Mouse (Mus musculus): ENCODE data around the gene Ddx42. TPM values are rescaled to one million over a fixed set of nuclear protein-coding genes. Genes with fewer than 3 reads are reported as not detected.

Gene Ddx42
- polyA plus RNA-seq, 1 experiment from 2014 or later: 70.0 TPM

DNA sequence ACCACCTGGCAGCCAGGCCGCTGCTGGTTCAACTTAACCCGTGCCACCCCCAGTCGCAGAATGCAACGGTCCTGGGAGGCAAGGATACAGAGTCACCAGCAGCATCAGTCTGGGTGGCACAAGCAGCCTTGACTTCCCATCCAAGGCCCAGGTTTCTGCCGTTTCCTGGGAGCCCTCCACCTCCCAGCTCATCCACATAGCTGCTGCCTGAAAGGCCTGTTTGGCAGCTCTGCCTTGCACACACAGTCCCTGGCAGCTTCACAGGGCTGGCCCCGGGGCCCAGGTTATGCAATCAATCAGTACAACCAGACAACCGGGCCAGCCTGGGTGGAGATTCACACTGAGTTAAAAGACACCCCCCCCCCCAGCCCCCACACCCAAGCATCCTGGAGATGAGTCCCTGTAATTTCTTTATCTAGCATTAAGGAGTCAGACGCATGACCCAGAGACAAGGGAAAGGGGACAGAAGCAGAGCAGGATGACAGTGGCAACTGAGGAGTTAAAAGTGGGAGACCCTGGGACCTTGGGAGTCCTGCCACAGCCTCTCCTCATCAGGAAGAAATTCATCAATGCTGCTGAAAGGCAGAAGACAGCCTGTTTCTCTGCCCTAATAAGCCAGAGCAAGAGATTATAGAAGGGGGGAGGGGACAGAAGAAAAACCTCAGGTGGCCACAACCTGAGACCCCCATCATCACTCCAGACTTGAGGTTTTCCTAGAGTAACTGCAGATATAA is 51.8 kb downstream of the Ddx42 start:
- peak overlapping the region; percentile 64 for H3K9ac ChIP-seq (ENCODE audit: low read length)
- peak overlapping the region; percentile 17 for H3K4me3 ChIP-seq (replicated peaks; ENCODE audit: low read length)
- peaks cover 47% of the 10 kb centered on the region for H3K4me1 ChIP-seq (ENCODE audit: control insufficient read depth, insufficient read depth, low read length)
- peak overlapping the region; percentile 96 for H3K27ac ChIP-seq (ENCODE audit: low read length)
- H3K36me3 ChIP-seq (ENCODE audit: control insufficient read depth, insufficient read depth, low read length): peaks cover 33% of the 10 kb centered on the region
- no peaks in the 10 kb centered on the region for H3K27me3 ChIP-seq (ENCODE audit: control insufficient read depth, insufficient read depth, low read length)
- no peaks in the 10 kb centered on the region for H3K9me3 ChIP-seq (replicated peaks; ENCODE audit: control insufficient read depth, low read length)
- 20% methylated on average over 8 of the region's 8 CpGs for WGBS
- ATAC-seq (ENCODE audit: insufficient read depth, low FRiP score): no peak; the same call in 1 of the 2 replicates
- peak overlapping the region; percentile 41 for H3K4me2 ChIP-seq (ENCODE audit: low read depth, low read length)

DNA sequence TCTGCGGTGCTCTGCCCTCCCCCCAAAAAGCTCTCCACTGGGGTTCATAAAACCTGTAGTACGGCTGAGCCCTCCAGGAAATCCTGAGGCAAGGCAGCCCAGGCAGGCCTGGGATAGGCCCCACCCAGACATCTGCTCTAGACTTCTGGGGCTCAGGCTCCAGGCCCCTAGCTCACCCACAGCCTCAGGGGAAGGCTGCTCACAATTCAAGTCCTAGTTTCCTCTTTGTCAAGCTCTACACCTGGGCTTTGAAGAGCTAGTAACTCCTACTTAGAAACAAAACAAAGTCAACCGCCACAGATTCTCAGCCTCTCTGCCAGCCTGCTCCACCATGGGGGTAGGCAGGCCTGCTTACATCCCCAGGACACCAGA is 52.3 kb downstream of the Ddx42 start:
- peak overlapping the region; percentile 64 for H3K9ac ChIP-seq (ENCODE audit: low read length)
- peak overlapping the region; percentile 41 for H3K4me2 ChIP-seq (ENCODE audit: low read depth, low read length)
- peak overlapping the region; percentile 96 for H3K27ac ChIP-seq (ENCODE audit: low read length)
- H3K4me1 ChIP-seq (ENCODE audit: control insufficient read depth, insufficient read depth, low read length): peaks cover 47% of the 10 kb centered on the region
- ATAC-seq (ENCODE audit: insufficient read depth, low FRiP score): no peak
- no peaks in the 10 kb centered on the region for H3K27me3 ChIP-seq (ENCODE audit: control insufficient read depth, insufficient read depth, low read length)
- peaks cover 27% of the 10 kb centered on the region for H3K36me3 ChIP-seq (ENCODE audit: control insufficient read depth, insufficient read depth, low read length)
- WGBS: 12% methylated on average over 3 of the region's 3 CpGs
- peak overlapping the region; percentile 13; the same call in 1 of the 2 replicates for H3K4me3 ChIP-seq (replicated peaks; ENCODE audit: low read length)
- H3K9me3 ChIP-seq (replicated peaks; ENCODE audit: control insufficient read depth, low read length): no peaks in the 10 kb centered on the region

DNA sequence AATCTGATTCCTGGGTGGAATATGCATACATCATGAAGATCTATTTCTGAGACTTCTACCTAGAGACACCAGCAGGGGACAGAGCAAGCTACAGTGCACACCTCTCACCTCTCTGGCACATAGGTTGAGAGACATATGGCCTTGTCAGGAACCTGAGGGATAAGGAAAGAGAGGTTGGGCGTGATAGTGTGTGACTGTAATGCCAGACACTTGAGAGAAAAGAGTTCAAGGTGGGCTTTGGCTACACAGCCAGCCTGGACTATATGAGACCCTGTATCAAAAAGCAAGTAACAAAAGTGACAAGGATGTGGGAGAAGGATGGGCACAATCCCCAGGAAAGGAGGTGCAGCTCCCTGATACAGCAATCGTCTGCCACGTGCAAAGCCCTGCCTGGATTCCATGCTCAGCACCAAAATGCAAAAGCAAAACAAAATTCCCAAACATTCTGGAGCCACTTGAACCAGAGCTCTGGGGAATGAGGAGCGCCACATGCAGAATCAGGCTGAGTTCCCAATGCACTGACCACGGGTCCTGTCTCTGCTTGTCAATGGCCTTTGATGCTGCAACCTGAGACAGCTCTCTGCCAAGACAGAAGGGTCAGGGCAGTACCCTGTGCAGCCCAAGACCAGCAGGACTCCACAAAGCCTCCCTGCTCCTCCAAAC is 54.5 kb downstream of the Ddx42 start:
- 18% methylated on average over 5 of the region's 5 CpGs for WGBS
- Histone ChIP-seq H3K9ac (ENCODE audit: low read length) (peak overlapping the region; percentile 100), H3K27me3 (ENCODE audit: control insufficient read depth, insufficient read depth, low read length) (no peaks in the 10 kb centered on the region), H3K9me3 (replicated peaks; ENCODE audit: control insufficient read depth, low read length) (no peaks in the 10 kb centered on the region), H3K27ac (ENCODE audit: low read length) (peak overlapping the region; percentile 96), H3K36me3 (ENCODE audit: control insufficient read depth, insufficient read depth, low read length) (peaks cover 6% of the 10 kb centered on the region), H3K4me1 (ENCODE audit: control insufficient read depth, insufficient read depth, low read length) (peaks cover 59% of the 10 kb centered on the region), H3K4me2 (ENCODE audit: low read depth, low read length) (peak overlapping the region; percentile 78), H3K4me3 (replicated peaks; ENCODE audit: low read length) (peak overlapping the region; percentile 95)
- no peak for ATAC-seq (ENCODE audit: insufficient read depth, low FRiP score)

DNA sequence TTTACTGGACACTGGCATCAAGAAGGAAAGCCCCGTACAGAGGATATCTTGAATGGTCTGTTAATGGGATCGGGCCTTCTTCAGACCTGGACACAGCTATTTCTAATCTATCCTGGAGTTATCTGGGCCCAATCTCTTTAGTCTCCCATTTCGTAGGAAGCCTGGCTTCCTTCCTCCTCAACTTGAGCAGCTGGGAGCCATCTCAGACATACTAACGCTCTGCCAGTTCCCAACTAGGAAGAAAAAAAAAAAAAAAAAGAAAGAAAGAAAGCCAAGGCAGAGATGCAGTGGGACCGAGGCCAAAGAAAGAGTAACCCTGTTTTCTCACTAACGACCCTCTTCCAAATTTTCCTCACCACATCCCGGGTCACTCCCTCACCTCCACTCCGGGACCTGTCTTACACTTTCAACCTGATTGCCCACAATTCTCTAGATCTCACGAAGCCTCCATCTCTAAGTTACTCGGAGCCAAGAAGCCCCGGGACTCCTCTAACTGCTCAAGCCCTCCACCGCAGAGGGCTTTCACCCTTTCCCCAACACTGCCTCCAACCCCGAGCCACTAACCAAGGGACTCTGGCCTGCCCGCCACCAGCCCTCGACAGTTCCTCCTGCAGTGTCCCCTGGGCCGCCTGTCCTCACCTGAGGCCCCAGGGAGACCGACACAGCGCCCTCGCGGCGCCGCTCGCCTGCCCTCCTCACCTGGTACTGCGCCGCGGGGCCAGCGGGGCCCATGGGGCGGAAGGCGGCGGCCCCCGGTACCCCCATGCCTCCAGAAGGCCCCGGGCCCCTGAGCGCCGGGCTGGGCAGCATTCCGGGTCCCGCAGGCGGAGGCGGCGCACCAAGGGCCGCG is 55.3 kb downstream of the Ddx42 start:
- Histone ChIP-seq H3K4me2 (ENCODE audit: low read depth, low read length) (peak overlapping the region; percentile 78), H3K27ac (ENCODE audit: low read length) (peak overlapping the region; percentile 96), H3K27me3 (ENCODE audit: control insufficient read depth, insufficient read depth, low read length) (no peaks in the 10 kb centered on the region), H3K36me3 (ENCODE audit: control insufficient read depth, insufficient read depth, low read length) (no peaks in the 10 kb centered on the region), H3K4me1 (ENCODE audit: control insufficient read depth, insufficient read depth, low read length) (peaks cover 65% of the 10 kb centered on the region), H3K9ac (ENCODE audit: low read length) (peak overlapping the region; percentile 100), H3K9me3 (replicated peaks; ENCODE audit: control insufficient read depth, low read length) (no peaks in the 10 kb centered on the region), H3K4me3 (replicated peaks; ENCODE audit: low read length) (peak overlapping the region; percentile 95)
- WGBS: under 1% methylated on average over 41 of the region's 41 CpGs
- ATAC-seq (ENCODE audit: insufficient read depth, low FRiP score): peak; percentile 2

DNA sequence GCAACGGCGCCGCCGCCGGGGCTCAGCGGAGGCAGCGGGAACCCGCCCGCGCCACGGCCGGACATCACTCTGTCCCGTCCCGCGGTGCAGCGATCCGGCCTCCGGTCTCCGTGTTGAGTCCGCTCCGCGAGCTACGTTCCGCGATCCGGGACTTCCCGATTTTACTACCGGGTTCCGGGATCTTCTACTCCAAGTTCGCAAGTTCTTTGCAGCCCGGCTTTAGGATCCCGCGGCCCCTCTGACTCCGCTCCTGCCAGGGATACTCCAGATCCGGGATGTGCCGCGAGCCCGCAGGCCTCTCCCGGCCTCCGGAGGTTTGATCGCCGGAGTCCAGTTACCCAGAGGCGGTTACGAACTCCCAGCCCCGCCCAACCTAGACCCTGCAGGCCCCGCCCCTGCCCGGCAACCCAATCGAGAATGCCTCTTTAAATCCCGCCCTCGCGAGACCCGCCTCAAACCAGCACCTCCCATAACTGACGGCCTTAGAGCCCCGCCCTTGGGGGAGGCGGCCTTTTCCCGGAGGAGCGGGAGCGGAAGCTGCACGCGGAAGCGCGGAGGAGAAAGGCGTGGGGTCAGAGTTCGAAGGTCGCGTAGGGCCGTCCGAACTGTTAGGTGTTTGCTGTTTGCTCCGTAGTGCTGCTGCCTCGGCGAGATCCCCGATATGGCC is 56.1 kb downstream of the Ddx42 start, which contains the start of gene Smarcd2:
Gene Smarcd2 (minus strand): TSS at position 329 of the 667 bp plus-strand sequence.
- peak; percentile 95 for ATAC-seq (ENCODE audit: insufficient read depth, low FRiP score)
- H3K27me3 ChIP-seq (ENCODE audit: control insufficient read depth, insufficient read depth, low read length): no peaks in the 10 kb centered on the region
- peak within 1 kb of the TSS; percentile 96 for H3K27ac ChIP-seq (ENCODE audit: low read length)
- no peaks in the 10 kb centered on the region for H3K9me3 ChIP-seq (replicated peaks; ENCODE audit: control insufficient read depth, low read length)
- H3K36me3 ChIP-seq (ENCODE audit: control insufficient read depth, insufficient read depth, low read length): no peaks in the 10 kb centered on the region
- H3K4me3 ChIP-seq (replicated peaks; ENCODE audit: low read length): peak within 1 kb of the TSS; percentile 95
- H3K4me1 ChIP-seq (ENCODE audit: control insufficient read depth, insufficient read depth, low read length): peaks cover 58% of the 10 kb centered on the region
- peak within 1 kb of the TSS; percentile 95 for H3K4me2 ChIP-seq (ENCODE audit: low read depth, low read length)
- under 1% methylated on average over 72 of the region's 72 CpGs for WGBS
- peak within 1 kb of the TSS; percentile 100 for H3K9ac ChIP-seq (ENCODE audit: low read length)

DNA sequence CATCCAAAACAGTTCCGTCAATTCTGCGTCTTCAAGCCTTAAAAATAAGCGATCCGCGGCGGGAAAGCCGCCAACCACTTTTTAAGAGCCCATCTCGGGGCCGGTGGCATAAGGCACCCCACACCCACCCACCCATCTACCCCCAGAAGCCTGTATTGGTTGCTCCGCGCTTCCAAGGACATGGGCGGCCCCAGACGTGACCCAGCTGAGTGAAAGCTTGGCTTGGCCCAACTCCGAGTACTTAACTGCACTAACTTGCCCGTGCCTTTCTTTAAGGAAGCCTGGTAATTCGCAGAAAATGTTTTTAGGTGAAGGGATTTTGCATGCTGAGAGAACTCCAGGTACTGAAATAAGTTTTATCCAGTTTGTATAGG is 56.6 kb downstream of the Ddx42 start:
- Histone ChIP-seq H3K9ac (ENCODE audit: low read length) (peak overlapping the region; percentile 81), H3K4me3 (replicated peaks; ENCODE audit: low read length) (peak overlapping the region; percentile 55), H3K27me3 (ENCODE audit: control insufficient read depth, insufficient read depth, low read length) (no peaks in the 10 kb centered on the region), H3K27ac (ENCODE audit: low read length) (peak overlapping the region; percentile 95), H3K9me3 (replicated peaks; ENCODE audit: control insufficient read depth, low read length) (no peaks in the 10 kb centered on the region), H3K4me1 (ENCODE audit: control insufficient read depth, insufficient read depth, low read length) (peaks cover 52% of the 10 kb centered on the region), H3K4me2 (ENCODE audit: low read depth, low read length) (peak overlapping the region; percentile 95), H3K36me3 (ENCODE audit: control insufficient read depth, insufficient read depth, low read length) (no peaks in the 10 kb centered on the region)
- WGBS: 6% methylated on average over 16 of the region's 16 CpGs
- no peak for ATAC-seq (ENCODE audit: insufficient read depth, low FRiP score)

DNA sequence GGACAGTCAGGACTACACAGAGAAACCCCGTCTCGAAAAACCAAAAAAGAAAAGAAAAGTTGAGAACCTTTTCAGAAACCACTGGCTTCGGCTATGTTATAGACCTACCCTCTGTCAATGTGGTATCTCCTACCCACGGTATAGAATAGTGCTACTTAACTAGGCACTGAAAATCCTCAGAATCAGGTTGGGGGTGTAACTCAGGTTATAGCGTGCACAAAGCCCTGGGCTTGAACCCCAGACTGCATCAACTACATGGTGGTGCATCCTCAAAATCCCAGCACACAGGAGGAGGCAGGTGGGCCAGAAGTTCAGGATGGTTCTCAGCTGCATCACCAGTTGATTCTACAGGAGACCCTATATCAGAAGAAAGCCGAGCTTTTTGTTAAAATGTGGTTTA is 57.1 kb downstream of the Ddx42 start:
- Histone ChIP-seq H3K27ac (ENCODE audit: low read length) (peak overlapping the region; percentile 95), H3K36me3 (ENCODE audit: control insufficient read depth, insufficient read depth, low read length) (no peaks in the 10 kb centered on the region), H3K4me1 (ENCODE audit: control insufficient read depth, insufficient read depth, low read length) (peaks cover 47% of the 10 kb centered on the region), H3K4me3 (replicated peaks; ENCODE audit: low read length) (no peak overlapping the region), H3K4me2 (ENCODE audit: low read depth, low read length) (peak overlapping the region; percentile 95), H3K27me3 (ENCODE audit: control insufficient read depth, insufficient read depth, low read length) (no peaks in the 10 kb centered on the region), H3K9ac (ENCODE audit: low read length) (0 out of 2 replicates have a peak overlapping the region, but pooled peaks have one; percentile 81), H3K9me3 (replicated peaks; ENCODE audit: control insufficient read depth, low read length) (no peaks in the 10 kb centered on the region)
- WGBS: 94% methylated on average over 6 of the region's 6 CpGs
- ATAC-seq (ENCODE audit: insufficient read depth, low FRiP score): no peak

DNA sequence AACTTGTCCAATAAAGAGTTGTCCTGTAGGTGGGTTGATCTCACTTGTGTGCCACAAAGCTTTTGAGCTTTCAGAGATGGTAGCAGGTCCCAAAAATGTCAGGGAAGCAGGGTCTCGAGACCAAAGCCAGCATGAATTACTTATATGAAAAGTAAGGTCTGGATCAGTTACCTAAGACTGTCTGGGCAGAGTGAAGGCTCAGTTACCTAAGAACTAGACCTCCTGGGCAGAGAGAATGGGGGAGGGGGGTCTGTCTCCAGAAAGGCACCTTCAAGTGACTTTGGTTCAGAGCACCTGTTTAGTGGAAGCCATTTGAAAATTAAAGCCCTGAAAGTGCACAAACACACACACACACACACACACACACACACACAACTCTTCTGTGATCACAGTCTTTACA is 57.6 kb downstream of the Ddx42 start:
- Histone ChIP-seq H3K4me1 (ENCODE audit: control insufficient read depth, insufficient read depth, low read length) (peaks cover 42% of the 10 kb centered on the region), H3K27ac (ENCODE audit: low read length) (peak overlapping the region; percentile 95; the same call in 1 of the 2 replicates), H3K27me3 (ENCODE audit: control insufficient read depth, insufficient read depth, low read length) (no peaks in the 10 kb centered on the region), H3K9ac (ENCODE audit: low read length) (no peak overlapping the region), H3K4me2 (ENCODE audit: low read depth, low read length) (no peak overlapping the region), H3K36me3 (ENCODE audit: control insufficient read depth, insufficient read depth, low read length) (no peaks in the 10 kb centered on the region), H3K9me3 (replicated peaks; ENCODE audit: control insufficient read depth, low read length) (no peaks in the 10 kb centered on the region), H3K4me3 (replicated peaks; ENCODE audit: low read length) (no peak overlapping the region)
- 91% methylated on average over 1 of the region's 1 CpGs for WGBS
- no peak for ATAC-seq (ENCODE audit: insufficient read depth, low FRiP score)
